Mouse (Mus musculus): ENCODE results near the gene March9. TPM values are rescaled to one million over a fixed set of nuclear protein-coding genes. Genes with fewer than 3 reads are reported as not detected.

Gene March9
- total and polyA plus RNA-seq, 2 experiments = 0.09 to 0.44 TPM

DNA sequence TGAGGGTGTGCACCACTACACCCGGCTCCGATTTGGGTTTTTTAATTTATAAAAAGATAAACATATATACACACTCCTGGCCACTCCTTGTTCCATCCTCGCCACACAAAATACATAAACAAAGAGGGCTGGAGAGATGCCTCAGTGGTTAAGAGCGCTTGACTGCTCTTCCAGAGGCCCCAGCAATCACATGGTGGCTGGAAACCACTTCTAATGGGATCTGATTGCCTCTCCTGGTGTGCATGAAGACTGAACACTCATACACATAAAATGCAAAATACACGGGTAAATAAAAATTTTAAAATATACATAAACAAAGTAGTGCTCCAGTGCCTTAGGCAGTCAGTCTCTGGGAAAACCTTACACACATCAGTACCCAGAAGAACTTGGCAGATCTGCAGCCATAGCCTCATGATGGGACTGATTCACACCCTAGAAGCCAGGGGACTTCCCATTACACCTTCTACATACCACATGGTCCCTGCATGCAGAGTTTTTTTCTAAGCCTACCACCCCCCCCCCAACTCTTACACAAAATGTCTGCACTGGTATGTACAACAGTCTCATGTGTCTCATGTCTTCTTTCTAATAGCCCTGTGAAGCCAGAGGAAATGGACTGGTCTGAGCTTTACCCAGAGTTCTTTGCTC lies 17.4 kb downstream of the March9 start:
- no peaks in the 10 kb centered on the region for H3K27me3 ChIP-seq (ENCODE audit: control insufficient read depth, insufficient read depth, low read length)

DNA sequence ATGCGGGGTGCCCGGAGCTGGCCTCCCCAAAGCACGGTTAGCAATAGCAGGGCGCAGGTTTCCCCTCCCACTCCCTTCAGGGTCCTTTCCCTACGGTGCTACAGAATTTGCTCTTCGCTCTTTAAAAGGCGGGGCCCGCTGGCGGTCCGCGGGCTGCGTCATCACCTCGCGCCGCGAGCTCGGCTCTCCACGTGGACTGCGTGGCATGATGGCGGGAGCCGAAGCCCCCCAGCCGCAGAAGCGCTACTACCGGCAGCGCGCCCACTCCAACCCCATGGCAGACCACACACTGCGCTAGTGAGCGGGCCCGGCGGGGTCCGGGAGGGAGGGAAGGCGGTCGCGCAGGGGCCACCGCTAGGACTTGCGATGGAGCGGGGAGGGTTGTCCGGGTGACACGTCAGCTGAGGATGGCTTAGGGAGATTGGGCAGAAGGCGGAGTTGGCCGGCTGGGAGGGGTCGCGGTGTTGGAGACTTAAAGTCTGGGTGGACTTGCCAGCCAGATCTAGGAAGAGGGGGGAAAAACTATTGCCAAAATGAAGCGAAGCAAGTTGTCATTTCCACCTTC lies 18.1 kb downstream of the March9 start:
- Histone ChIP-seq H3K9ac (ENCODE audit: low read depth, low read length) (peak overlapping the region; percentile 71), H3K4me1 (ENCODE audit: control insufficient read depth, insufficient read depth, low read length) (peaks cover 5% of the 10 kb centered on the region; the same call in 1 of the 2 replicates), H3K79me2 (ENCODE audit: control insufficient read depth, insufficient read depth, low read length) (no peaks in the 10 kb centered on the region), H3K36me3 (ENCODE audit: control insufficient read depth, insufficient read depth, low read length) (no peaks in the 10 kb centered on the region), H3K4me3 (ENCODE audit: insufficient read depth, low read depth, low read length) (peak overlapping the region; percentile 84), H3K27me3 (ENCODE audit: control insufficient read depth, insufficient read depth, low read length) (no peaks in the 10 kb centered on the region), H3K27ac (replicated peaks; ENCODE audit: insufficient read depth, low read depth, low read length) (no peak overlapping the region; the same call in 1 of the 2 replicates)
- under 1% methylated on average over 44 of the region's 44 CpGs for WGBS
- TF ChIP-seq POLR2A (IDR thresholded peaks at IDR 0.05; ENCODE audit: extremely low read depth, insufficient read depth, low read length) (no peak), CTCF (IDR thresholded peaks at IDR 0.05; ENCODE audit: low read depth, low read length) (no peak)
- DNase-seq (ENCODE audit: extremely low read depth, low read depth, low spot score) = peak; percentile 70

More for the DNA sequence above, 17.4 kb downstream of the March9 start:
- Histone ChIP-seq H3K4me1 (ENCODE audit: control insufficient read depth, insufficient read depth, low read length) (peaks cover 5% of the 10 kb centered on the region; the same call in 1 of the 2 replicates), H3K27ac (replicated peaks; ENCODE audit: insufficient read depth, low read depth, low read length) (no peak overlapping the region), H3K36me3 (ENCODE audit: control insufficient read depth, insufficient read depth, low read length) (no peaks in the 10 kb centered on the region), H3K4me3 (ENCODE audit: insufficient read depth, low read depth, low read length) (peak overlapping the region; percentile 84), H3K9ac (ENCODE audit: low read depth, low read length) (peak overlapping the region; percentile 24; the same call in 1 of the 2 replicates), H3K79me2 (ENCODE audit: control insufficient read depth, insufficient read depth, low read length) (no peaks in the 10 kb centered on the region)
- TF ChIP-seq CTCF (IDR thresholded peaks at IDR 0.05; ENCODE audit: low read depth, low read length) = no peak
- no peak for TF ChIP-seq POLR2A (IDR thresholded peaks at IDR 0.05; ENCODE audit: extremely low read depth, insufficient read depth, low read length)
- DNase-seq (ENCODE audit: extremely low read depth, low read depth, low spot score) = no peak
- WGBS = 28% methylated on average over 5 of the region's 5 CpGs

DNA sequence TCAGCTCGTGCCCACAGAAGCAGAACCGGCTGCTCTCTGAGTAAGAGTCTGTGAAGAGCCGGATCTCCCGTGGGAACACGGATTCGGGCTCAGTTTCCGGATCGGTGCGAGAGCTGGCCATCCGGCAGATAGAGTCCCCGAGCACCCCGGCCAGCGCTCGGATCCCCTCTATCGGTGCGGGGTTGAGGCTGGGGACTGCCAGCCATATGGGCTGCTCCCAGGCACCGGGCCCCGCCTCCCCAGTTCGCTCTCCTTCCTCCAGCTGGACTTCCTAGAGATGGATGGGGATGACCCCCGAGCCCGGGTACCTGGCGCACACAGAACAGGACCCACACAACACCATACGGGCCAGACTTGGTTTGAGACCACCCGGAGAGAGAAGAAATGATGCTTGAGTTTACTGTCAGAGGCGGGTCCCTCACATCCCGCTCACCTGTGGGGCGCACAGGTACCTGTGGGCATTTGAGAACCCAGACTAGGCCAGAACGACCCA lies 18.7 kb downstream of the March9 start, which contains the start of the genes Mettl1 and Eef1akmt3:
Gene Mettl1, plus strand, starts transcription at position 141 of the 493 bp plus-strand sequence.
Gene Eef1akmt3, minus strand, starts transcription at position 240 of the 493 bp plus-strand sequence.
- peak within 1 kb of the TSS; percentile 71 for H3K9ac ChIP-seq (ENCODE audit: low read depth, low read length)
- DNase-seq (ENCODE audit: extremely low read depth, low read depth, low spot score) = no peak
- peaks cover 5% of the 10 kb centered on the region; the same call in 1 of the 2 replicates for H3K4me1 ChIP-seq (ENCODE audit: control insufficient read depth, insufficient read depth, low read length)
- peak within 1 kb of the TSS; percentile 84 for H3K4me3 ChIP-seq (ENCODE audit: insufficient read depth, low read depth, low read length)
- no peaks in the 10 kb centered on the region for H3K79me2 ChIP-seq (ENCODE audit: control insufficient read depth, insufficient read depth, low read length)
- no peaks in the 10 kb centered on the region for H3K36me3 ChIP-seq (ENCODE audit: control insufficient read depth, insufficient read depth, low read length)
- under 1% methylated on average over 28 of the region's 28 CpGs for WGBS
- H3K27ac ChIP-seq (replicated peaks; ENCODE audit: insufficient read depth, low read depth, low read length) = no peak within 1 kb of the TSS; the same call in 1 of the 2 replicates
- no peaks in the 10 kb centered on the region for H3K27me3 ChIP-seq (ENCODE audit: control insufficient read depth, insufficient read depth, low read length)
- TF ChIP-seq CTCF (IDR thresholded peaks at IDR 0.05; ENCODE audit: low read depth, low read length) (no peak), POLR2A (IDR thresholded peaks at IDR 0.05; ENCODE audit: extremely low read depth, insufficient read depth, low read length) (no peak)

DNA sequence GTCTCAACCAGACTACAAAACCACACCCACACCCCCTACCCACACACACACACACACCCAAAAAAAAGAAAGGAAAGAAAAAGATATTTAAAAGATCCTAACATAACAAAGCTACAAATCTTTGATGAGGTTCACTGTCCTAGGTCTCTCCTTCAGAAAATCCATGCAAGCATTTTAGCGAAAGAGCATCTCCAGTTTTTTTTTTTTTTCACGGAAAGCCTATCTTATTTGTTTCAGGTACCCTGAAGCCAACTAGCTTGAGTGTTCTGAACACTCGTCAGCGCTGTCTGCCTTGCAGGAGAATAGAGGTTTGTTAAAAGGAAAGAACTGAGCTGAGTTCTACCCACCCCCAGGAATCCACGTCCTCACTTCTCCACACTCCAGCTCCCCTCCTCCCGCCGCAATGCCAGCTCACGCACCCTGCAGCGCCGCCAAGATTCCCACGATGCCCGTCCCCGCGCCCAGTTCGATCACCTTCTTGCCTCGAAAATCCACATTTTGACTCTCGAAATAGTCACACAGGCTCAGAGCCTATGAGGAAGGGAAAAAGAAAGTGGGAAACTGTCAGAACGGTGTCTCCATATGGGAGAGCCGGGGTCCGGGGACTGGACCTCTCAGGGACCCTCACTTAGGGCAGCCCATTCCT lies 19.3 kb downstream of the March9 start:
- peaks cover 5% of the 10 kb centered on the region; the same call in 1 of the 2 replicates for H3K4me1 ChIP-seq (ENCODE audit: control insufficient read depth, insufficient read depth, low read length)
- no peaks in the 10 kb centered on the region for H3K79me2 ChIP-seq (ENCODE audit: control insufficient read depth, insufficient read depth, low read length)
- H3K4me3 ChIP-seq (ENCODE audit: insufficient read depth, low read depth, low read length) = peak overlapping the region; percentile 84
- no peak overlapping the region for H3K27ac ChIP-seq (replicated peaks; ENCODE audit: insufficient read depth, low read depth, low read length)
- H3K36me3 ChIP-seq (ENCODE audit: control insufficient read depth, insufficient read depth, low read length) = no peaks in the 10 kb centered on the region
- WGBS = 4% methylated on average over 20 of the region's 20 CpGs
- TF ChIP-seq POLR2A (IDR thresholded peaks at IDR 0.05; ENCODE audit: extremely low read depth, insufficient read depth, low read length) = no peak
- TF ChIP-seq CTCF (IDR thresholded peaks at IDR 0.05; ENCODE audit: low read depth, low read length) = no peak
- H3K9ac ChIP-seq (ENCODE audit: low read depth, low read length) = peak overlapping the region; percentile 47
- DNase-seq (ENCODE audit: extremely low read depth, low read depth, low spot score) = no peak
- no peaks in the 10 kb centered on the region for H3K27me3 ChIP-seq (ENCODE audit: control insufficient read depth, insufficient read depth, low read length)

DNA sequence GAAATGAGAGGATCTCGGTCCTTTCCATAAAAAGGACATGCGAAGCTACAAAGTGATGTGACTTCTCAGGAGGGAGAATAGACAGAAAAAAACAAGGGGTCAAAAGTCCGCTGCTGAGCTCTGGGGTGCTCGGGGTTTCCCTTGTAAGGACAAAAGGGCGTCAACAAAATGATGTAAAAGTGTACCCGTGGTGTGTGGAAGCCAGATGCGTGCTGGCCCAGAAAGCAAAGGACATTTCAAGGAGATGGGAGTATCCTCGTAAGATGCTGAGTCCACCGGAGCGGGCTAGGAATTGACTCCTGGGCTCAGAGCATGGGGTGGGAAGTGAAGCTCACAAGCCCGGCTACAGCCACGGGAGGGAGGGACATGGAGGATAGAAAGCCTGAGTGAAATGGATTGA lies 22.3 kb downstream of the March9 start:
- no peaks in the 10 kb centered on the region for H3K27me3 ChIP-seq (ENCODE audit: control insufficient read depth, insufficient read depth, low read length)
- WGBS = 73% methylated on average over 12 of the region's 12 CpGs
- no peak for DNase-seq (ENCODE audit: extremely low read depth, low read depth, low spot score)
- no peak overlapping the region for H3K9ac ChIP-seq (ENCODE audit: low read depth, low read length)
- TF ChIP-seq CTCF (IDR thresholded peaks at IDR 0.05; ENCODE audit: low read depth, low read length) = no peak
- no peak for TF ChIP-seq POLR2A (IDR thresholded peaks at IDR 0.05; ENCODE audit: extremely low read depth, insufficient read depth, low read length)
- H3K4me1 ChIP-seq (ENCODE audit: control insufficient read depth, insufficient read depth, low read length) = peaks cover 5% of the 10 kb centered on the region; the same call in 1 of the 2 replicates
- no peaks in the 10 kb centered on the region for H3K79me2 ChIP-seq (ENCODE audit: control insufficient read depth, insufficient read depth, low read length)
- H3K27ac ChIP-seq (replicated peaks; ENCODE audit: insufficient read depth, low read depth, low read length) = no peak overlapping the region
- no peaks in the 10 kb centered on the region for H3K36me3 ChIP-seq (ENCODE audit: control insufficient read depth, insufficient read depth, low read length)
- H3K4me3 ChIP-seq (ENCODE audit: insufficient read depth, low read depth, low read length) = no peak overlapping the region

Measured in liver, adult 2 months (tissue).